Mouse (Mus musculus) kidney, adult 2 months (tissue): ENCODE data around the gene Slc5a7.

ENCODE experiments used
- CTCF ChIP-seq: fragments of 200-500 bp; conservative IDR thresholded peaks from 2 replicates; pipeline ENCODE4 v1.5.1; 2011; ENCODE audit warnings: low read depth, mild to moderate bottlenecking, control low read depth, low read length, moderate library complexity, mixed read lengths; ENCODE audit not compliant: insufficient read depth, insufficient read length
- POLR2A ChIP-seq: fragments of 200-500 bp; IDR thresholded peaks from one replicate; pipeline ENCODE4 v1.6.1; 2011; ENCODE audit warnings: low read depth, low read length, control low read depth

- TF ChIP-seq POLR2A (no peak), CTCF (no peak)
Measured at GRCm38 (mm10) chr17:54298934-54299333, at the start of gene Slc5a7.
